Mouse (Mus musculus): ENCODE measurements around the gene Ces1f. TPM values are rescaled to one million over a fixed set of nuclear protein-coding genes. Genes with fewer than 3 reads are reported as not detected.

The Ces1f gene
- polyA plus RNA-seq, 1 experiment from 2014 or later = not detected

Other genes starting within 250 kb of the Ces1f start
- gene Ces1a, start 231.6 kb downstream of the Ces1f start, polyA plus RNA-seq (2016; fragmentation: Nextera tagmentation; extraction: Ambion mirVana) = not detected in 2 replicates
- gene Ces1b, start 199.7 kb downstream of the Ces1f start, polyA plus RNA-seq (2016; fragmentation: Nextera tagmentation; extraction: Ambion mirVana) = not detected in 2 replicates
- not detected in 2 replicates for gene Ces1c, start 148.5 kb downstream of the Ces1f start, polyA plus RNA-seq (2016; fragmentation: Nextera tagmentation; extraction: Ambion mirVana)
- 0.11 and 0.18 TPM in 2 replicates for gene Ces1d, start 81.9 kb downstream of the Ces1f start, polyA plus RNA-seq (2016; fragmentation: Nextera tagmentation; extraction: Ambion mirVana)
- not detected in 2 replicates for gene Ces1e, start 50.1 kb downstream of the Ces1f start, polyA plus RNA-seq (2016; fragmentation: Nextera tagmentation; extraction: Ambion mirVana)
- not detected in 2 replicates for gene Ces1g, start 57.6 kb upstream of the Ces1f start, polyA plus RNA-seq (2016; fragmentation: Nextera tagmentation; extraction: Ambion mirVana)
- gene Ces1h, start 100.0 kb upstream of the Ces1f start, polyA plus RNA-seq (2016; fragmentation: Nextera tagmentation; extraction: Ambion mirVana) = not detected in 2 replicates